Mouse (Mus musculus) liver, postnatal 0 days (tissue): ENCODE measurements at regions not wholly inside any gene's neighbourhood (a gene's known extent, or its start where the extent isn't known, plus 50 kb on each side); places are given as distances from the start of the nearest gene placed in this dataset.

Experiments
- CTCF ChIP-seq: sonication (generic); IDR thresholded peaks from 2 replicates; pipeline ENCODE4 v1.5.1; 2016; ENCODE audit warnings: antibody characterized with exemption, low read depth
- EP300 ChIP-seq: IDR thresholded peaks from 2 replicates; pipeline ENCODE4 v1.6.1; 2016; ENCODE audit warnings: antibody characterized with exemption, low read depth, mild to moderate bottlenecking

DNA sequence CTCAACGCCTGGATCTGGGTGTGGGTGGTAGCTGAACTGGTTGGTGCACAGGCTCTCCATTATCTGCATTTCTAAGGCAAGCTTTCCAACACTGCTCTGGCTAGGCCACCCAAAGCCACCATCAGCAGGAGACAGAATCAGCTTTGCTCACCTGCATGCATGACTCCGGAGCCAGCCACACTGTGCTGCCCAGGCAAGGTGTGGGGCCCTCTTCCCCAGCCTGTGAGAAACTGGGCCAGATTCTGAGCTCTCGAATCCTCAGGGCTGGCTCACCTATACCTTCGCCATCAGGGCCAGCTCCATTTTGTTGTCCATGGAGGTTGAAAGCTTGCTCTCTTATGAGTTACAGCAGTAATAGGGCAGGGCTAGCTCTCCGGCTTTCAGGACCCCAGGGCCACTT lies 293.1 kb upstream of the Pdzrn3 start:
- no peak for TF ChIP-seq CTCF
- TF ChIP-seq EP300 = no peak
